ENCODE assay signal across 21 mouse cellular contexts in the genomic region with DNA sequence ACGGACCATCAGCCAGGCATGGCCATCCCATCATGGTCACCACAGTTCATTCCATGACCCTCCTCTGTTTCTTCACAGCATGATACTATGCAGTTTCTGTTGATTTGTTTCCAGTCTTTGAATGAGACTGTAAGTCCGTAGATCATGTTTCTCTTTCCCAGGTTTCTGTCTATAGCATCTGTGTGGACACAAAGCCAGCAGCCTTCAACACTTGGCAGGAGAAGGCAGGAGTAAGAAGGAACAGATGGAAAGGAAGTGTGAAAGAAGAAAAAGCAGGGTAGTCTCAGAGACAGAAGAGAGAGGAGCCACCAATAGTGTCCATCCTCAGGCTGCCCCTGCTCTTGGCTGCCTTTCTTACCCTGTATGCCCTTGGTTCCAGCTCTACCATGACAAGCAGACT.
"Had no signal": no experiment of that assay in that cellular context is flagged by ENCODE, and none has a peak within 500 bp of the region (broad histone marks: within the 10 kb centered on the region; RNA-seq: fewer than 3 reads in every experiment).

No protein-coding gene starts in this region.

- H3K27me3 ChIP-seq: limb, embryonic 15.5 days; midbrain, embryonic 13.5 days; neural tube, embryonic 13.5 days; stomach, embryonic 15.5 days had no signal

- H3K36me3 ChIP-seq: limb, embryonic 15.5 days; midbrain, embryonic 10.5 days; midbrain, embryonic 13.5 days; neural tube, embryonic 13.5 days; stomach, embryonic 15.5 days had no signal

- H3K9ac ChIP-seq: limb, embryonic 15.5 days; liver, embryonic 14.5 days; liver, postnatal 0 days; lung, embryonic 14.5 days; midbrain, embryonic 13.5 days; neural tube, embryonic 13.5 days; stomach, embryonic 15.5 days had no signal

- ATAC-seq: liver, postnatal 0 days; lung, postnatal 0 days; midbrain, embryonic 13.5 days; midbrain, embryonic 16.5 days had no signal

- H3K27ac ChIP-seq: kidney, postnatal 0 days; layer of hippocampus, adult 2 months; limb, embryonic 15.5 days; liver, embryonic 14.5 days; midbrain, embryonic 10.5 days; midbrain, embryonic 13.5 days; neural tube, embryonic 13.5 days; stomach, embryonic 15.5 days had no signal

- H3K4me1 ChIP-seq: midbrain, embryonic 13.5 days; stomach, embryonic 15.5 days had no signal

- H3K4me2 ChIP-seq: limb, embryonic 15.5 days; liver, embryonic 11.5 days; lung, embryonic 14.5 days; midbrain, embryonic 13.5 days; neural tube, embryonic 13.5 days; stomach, embryonic 15.5 days had no signal

- DNase-seq: kidney, postnatal 25 days; layer of hippocampus, adult 9-11 months; liver, postnatal 0 days; lung, embryonic 14.5 days; lung, postnatal 36 days; right cerebral cortex, postnatal 25 days; spleen, adult 18-20 months; thymus, postnatal 25 days had no signal

- H3K9me3 ChIP-seq: midbrain, embryonic 10.5 days; midbrain, embryonic 13.5 days; stomach, embryonic 15.5 days had no signal

- H3K4me3 ChIP-seq: layer of hippocampus, adult 2 months; limb, embryonic 15.5 days; megakaryocyte, embryonic 14.5 days; midbrain, embryonic 10.5 days; midbrain, embryonic 13.5 days; myocyte; neural tube, embryonic 13.5 days; stomach, embryonic 15.5 days had no signal
